Mouse (Mus musculus): Measurements from ENCODE around the gene Nagpa.
"Not testable (repeated sequence)": the region's sequence is repeated elsewhere in the genome, so short reads cannot be mapped to it uniquely, and the experiment has no call there.

The Nagpa gene

DNA sequence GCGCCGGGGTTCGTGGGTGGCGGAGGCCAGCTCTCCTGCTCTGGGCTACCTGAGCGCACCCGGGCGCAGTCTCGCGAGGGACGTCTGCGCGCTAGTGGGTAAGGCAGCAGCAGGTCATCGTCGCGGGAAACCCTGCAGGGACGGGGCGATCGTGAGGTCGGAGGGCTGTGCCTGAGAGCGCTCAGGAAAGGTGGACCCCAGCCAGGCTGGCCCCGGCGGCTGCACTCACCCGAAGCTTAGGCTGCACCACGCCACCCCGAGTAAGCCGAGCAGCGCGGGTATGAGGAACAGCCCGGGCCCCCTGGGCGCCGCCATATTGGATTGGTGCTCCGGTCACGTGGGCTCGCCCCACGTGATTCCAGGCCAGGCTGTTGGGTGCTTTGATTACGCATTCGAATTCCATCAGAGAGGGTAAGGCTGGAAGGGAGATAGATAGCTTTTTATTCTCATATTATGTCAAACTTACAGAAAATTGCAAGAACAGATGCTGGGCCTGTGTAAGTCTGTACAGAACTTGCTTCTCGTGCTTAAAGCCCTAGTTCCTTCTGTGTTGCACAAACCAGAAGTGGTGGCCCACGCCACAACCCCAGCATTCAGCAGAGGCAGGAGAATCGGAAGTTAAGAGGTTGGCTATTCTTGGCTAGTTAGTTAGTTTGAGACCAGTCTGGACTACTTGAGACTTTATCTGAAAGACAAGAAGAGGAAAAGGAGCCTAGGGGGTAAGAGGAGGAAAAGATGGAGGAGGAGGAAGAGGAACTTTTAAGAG is at the start of gene Nagpa:
Gene Nagpa (minus strand): TSS at position 345 of the 766 bp plus-strand sequence.
- DNase-seq, result peak; percentile 90 to 91

DNA sequence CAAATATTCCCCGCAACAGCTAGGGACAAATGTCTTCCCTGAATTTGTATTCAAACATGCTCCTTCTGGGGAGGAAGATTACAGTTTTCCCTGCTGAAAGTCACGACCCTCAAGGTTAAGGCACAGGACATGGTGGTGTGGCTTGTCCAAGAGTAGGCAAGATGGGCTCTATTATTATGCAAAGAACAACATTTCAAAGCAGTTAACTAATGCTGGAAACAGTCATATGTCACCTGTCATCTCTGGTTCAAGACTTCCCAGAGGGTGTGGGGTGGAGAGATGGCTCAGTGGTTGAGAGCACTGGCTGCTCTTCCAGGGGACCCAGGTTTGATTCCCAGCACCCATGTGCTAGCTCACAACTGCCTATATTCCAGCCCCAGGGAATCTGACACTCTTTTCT is 48.4 kb upstream of the Nagpa start:
- no peak for DNase-seq

DNA sequence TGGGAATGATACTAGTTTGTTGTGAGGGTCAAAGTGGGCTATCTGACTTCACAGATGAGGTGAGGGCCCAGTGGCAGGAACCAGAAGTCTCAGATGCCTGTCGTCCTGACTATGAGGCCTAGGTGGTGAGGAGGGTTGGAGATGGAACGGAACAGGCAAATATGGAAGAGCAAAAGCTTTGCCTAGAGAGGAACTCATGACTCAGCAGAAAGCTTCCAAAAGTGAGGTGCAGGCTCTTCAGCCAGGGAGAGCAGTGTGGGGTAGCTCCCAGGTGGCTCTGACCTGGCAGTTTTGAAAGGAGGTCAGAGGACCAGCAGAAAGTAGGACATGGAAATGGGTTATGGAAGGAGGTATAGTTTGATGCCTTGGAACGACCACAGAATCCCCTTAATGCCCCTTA is 47.1 kb upstream of the Nagpa start:
- DNase-seq, result no peak

DNA sequence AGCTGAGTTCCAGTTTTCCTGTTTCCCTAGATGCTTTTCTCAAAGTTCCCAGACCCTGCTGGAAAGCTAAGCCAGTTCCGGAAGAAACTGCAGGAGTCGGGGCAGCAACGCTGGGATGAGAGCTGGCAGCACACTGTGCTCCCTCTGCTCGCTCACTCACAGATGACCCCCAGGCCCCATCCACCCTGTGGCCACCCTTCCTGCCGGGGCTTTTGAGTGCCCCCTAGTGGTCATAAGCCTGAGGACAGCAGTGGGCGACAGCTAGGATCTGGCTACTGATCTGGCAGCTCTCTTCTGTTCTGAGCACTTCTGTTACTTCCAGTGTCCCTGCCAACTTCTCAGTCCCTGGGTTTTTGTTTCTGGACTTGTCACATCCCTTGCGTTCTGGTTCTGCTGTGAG is 40.6 kb upstream of the Nagpa start:
- DNase-seq, result peak; percentile 80

DNA sequence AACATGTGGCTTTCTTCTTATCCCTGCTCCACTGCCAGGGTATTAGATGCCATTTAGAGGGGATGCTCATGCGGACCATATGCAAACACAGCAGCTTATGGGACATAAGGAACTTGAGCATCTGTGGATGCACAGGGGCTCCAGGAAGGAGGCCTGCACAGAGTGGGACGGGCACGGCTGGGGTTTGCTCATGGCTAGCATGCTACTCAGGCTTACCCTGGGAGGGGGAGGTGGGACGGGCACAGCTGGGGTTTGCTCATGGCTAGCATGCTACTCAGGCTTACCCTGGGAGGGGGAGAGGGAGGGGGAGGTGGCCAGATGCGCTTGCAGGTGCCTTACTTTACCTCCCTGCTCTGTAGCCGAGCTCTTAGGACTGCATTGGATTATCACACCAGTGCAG is 39.1 kb upstream of the Nagpa start:
- no peak for DNase-seq

DNA sequence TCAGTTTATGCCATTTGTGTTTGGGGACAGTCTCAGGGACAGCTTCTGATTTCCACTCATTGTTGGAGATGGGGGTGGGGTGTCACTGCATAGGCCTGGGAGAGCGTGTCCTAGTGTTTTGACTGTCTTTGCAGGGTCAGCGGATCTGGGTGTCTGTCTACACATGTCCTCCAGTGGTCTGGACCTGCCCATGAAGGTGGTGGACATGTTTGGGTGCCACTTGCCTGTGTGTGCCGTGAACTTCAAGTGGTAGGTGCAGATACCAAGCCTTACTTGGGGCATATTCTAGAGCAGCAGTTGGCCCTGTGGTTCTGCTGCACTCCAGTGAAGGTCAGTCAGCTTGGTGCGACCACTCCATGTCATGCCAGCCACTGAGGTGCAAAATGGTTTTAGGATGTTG is 38.5 kb upstream of the Nagpa start:
- no peak for DNase-seq

DNA sequence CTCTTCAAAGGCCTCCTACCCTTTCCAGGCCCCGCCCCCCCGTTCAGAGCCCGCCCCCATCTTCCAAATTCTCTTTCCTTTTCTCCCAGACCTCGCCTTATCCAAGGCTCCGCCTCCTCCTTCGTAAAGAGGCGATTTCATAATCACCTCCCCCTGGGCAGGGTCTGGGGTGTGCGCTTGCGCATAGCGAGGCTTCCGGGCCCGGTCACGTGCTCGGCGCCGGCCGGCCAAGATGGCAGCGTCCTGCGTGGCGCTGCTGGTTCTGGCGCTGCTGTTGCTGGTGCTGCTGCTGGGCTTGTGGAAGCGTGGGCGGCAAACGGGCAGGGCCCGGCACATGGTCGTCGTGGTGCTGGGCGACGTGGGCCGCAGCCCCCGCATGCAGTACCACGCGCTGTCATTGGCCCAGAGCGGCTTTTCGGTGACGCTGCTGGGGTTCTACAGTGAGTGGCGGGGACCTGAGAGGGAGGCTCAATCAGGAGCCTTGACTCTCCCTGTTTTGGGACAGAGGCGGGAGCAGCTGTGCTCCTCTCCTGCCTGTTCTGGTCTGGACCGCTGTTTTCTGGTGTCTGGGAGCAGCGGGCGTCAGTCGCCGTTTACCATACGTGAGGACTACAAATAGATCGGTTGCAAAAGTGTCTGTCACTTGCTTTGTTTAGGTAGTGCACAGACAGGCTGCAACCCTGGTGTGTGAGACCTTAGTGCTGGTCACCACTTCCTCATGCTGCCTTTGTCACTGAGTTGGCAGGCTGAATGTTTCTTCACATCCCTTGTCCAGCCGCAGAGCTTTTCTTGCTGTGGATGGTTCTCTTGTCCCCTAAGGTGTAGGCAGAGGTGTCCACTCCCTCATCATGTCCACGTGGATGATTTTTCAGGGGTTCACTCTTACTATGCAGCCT is 29.9 kb upstream of the Nagpa start, which contains the start of gene Alg1:
Gene Alg1 (plus strand): TSS at position 204 of the 896 bp plus-strand sequence.
- peak; percentile 97 to 98 for DNase-seq

DNA sequence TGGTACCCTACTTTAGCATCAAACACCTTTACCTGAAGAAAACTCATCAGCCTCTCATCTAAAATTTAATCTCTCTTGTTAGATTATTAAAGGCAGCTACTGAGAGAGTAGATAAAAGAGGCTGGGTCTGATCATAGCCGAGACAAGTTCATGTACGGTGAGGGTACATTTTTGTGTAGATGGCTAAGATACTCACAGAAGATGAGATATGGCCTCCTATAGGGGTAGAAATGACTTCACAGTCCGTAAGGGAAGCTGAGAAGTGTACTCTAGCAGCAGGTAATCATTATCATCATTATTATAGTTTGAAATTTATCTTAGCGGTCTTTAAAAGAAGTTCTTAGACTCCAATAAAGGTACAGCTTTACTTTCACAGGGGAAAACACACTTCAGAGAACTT is 29.2 kb upstream of the Nagpa start:
- DNase-seq, result no peak

DNA sequence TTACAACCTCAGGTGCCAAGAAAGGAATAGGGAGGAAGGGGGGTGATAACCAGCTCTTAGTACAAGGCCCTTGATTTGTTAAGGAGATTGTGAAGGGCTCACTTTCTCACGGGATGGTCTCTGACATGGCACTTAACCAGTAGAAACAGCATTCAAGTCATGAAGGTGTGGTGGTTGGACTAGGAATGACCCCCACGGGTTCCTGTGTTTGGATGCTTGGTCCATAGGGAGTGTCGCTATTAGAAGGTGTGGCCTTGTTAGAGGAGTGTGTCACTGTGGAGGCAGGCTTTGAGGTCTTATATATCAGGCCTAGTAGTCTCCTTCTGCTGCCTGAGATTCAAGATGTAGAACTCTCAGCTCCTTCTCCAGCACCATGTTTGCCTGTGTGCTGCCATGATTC is 24.3 kb upstream of the Nagpa start:
- DNase-seq, result not testable (repeated sequence)

DNA sequence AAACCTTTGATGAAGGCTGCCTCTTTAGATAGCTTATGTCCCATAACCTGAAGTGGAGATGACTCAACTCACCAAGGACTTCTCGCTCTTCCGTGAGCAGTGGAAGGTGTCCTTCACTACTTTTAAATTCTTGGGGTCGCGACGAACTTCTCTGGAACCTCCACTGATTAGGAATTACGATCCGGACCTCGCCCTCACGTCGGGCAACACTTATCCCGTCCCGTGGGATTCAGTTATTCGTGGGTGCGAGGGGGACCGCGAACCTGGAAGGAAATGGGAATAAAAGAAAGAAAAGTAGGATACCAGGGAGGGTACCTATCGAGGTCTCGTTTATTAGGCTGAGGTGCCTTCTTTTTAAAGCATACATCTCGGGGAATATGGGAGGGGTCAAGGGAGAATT is 23.7 kb upstream of the Nagpa start:
- not testable (repeated sequence) for DNase-seq

DNA sequence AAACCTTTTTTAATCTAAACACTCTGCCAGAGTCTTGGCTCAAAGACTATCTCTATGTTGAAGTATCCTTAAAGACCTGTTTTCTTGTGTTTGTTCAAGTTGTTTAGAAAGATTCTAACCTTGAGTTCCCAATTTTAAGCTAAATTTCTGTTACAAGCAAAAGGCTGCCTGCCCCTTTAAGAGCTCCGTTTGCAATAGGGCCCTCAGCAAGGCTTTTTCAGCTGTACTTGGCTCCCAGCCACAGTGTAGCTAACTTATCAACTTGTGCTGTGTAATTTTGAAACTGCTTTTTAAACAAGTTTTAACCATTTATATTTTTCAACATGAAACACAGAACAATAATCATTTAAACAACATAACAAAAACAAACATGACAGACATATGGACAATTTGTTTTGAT is 22.7 kb upstream of the Nagpa start:
- DNase-seq, result not testable (repeated sequence)

DNA sequence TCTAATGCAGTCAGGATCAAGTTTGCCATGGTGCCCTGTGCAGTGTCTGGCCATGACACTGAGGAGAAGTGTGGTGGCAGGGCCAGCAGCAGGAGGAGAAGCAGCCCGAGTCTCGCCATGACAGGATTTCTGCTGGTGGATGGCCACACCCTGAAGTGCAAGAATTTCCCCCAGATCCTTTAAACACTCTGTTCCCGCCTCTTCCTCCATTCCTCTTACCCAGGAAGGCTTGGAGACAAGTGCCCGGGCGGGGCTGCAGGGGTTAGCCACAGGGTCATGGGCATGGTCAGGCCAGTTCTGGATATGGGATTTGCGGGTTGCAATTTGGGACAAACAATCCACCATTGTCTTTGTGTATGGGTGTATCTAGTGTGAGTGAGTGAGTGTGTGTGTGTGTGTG is 18.3 kb upstream of the Nagpa start, which contains the start of gene AU021092:
Gene AU021092 (minus strand): TSS at position 160 of the 400 bp plus-strand sequence.
- DNase-seq, result no peak

DNA sequence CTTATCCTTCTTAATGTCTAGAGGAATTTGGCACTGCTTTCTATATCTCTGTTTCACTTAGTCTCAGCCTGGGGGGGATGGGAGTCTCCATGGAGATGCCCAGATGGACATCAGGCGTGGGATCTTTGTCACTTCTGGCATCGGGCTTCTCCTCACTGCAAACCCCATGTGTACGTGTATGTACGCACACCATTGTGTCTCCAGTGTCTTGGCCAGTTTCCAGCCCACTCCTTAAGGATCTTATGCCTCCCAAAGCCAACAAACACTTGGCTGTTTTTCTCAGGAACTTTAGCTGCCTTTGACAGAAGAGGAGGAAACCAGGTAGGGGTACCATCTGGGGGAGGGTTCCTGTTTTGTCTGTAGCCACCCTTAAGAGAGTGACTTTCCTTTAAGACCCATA is 17.6 kb upstream of the Nagpa start:
- no peak for DNase-seq

DNA sequence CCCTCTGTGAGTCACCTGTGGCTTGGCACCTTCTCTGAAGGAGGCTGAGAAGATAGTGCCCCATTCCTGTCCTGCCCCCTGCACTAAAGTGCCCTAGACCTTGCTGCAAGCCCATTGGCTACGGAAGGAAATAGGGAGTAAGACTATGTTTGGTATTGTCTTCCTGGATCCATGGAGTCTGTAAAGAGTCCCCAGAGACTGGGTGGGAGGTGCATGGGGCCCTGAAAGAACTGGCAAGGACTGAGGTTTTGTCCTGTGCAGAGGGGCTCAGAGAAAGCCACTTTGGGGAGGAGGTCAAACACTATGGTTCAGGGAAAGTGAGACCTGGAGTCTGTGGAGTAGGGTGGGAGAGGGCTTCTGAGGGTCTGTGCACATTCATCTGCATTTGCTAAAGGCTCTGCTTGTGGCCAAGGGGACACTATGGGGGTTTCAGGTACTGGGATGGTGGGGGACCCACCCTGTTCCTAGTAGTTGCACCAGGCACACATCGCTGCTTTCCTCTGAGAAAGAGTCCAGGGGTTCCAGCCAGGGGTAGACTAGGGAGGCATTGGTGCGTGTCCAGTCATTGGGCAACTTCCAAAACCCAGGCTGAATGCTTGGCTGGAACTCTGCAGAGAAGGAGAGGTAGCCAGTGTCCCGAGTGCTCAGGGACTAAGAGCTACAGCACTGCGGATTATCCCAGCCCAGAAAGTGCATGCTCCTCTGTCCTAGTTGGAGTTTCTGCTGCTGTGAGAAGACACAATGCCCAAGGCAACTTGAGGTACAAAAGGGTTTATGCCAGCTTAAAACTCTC is 13.7 kb upstream of the Nagpa start:
- no peak for DNase-seq

DNA sequence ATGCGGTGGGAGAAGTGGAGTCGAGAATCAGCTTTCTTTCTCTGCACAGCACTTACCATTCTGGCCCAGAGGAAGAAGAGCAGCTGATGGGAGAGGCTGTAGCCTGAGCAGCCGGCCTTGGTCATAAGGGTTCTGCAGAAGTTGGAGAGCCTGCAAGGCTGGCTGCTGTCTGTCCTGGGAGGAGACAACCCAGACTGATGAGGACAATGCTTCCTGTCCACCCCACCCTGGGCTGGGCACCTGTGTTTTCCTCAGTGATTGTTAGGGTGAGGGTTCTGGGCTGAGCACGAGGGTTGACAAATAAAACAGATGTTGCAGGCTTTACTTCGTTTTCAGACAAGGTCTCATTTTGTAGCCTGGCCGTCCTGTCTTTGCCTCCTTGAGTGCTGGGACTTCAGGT is 12.9 kb upstream of the Nagpa start:
- DNase-seq, result no peak

DNA sequence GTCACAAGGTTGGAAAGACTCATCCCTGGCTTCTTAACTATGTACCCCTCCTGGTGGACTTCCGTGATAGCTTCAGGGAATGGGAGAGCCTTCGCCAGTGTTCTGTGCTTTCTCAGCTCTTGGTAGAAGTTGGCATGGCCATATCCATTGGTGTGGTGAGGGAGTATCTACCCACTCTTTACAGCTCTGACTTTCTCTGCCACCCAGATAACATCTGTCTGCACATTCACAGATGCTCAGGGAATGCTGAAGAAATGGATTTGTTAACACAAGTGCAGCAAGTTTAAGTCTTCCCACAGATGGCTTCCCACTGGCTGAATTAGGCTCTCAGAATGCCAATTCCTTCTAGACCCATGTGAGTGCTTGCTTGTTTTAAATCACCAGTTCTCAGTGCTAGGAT is 10.3 kb upstream of the Nagpa start:
- no peak for DNase-seq

DNA sequence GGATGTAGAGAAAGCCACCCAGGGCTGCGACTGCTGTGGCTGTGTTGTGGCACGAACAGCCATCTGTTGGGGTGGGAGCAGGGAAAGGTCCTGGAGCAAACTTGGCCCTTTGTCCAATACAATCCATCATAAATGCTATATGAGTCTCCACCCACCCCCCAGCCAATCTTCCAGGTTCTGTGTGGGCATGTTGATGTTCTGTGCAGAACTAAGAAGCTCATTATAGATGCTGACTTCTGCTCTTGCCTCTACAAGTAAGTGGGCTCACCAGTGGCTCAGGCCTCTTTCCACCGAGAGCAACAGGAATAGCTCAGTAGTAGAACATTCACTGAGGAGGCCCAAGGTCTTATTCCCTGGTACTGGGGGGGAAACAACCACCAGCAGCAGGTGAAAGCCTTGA is 8.3 kb upstream of the Nagpa start:
- DNase-seq, result no peak

DNA sequence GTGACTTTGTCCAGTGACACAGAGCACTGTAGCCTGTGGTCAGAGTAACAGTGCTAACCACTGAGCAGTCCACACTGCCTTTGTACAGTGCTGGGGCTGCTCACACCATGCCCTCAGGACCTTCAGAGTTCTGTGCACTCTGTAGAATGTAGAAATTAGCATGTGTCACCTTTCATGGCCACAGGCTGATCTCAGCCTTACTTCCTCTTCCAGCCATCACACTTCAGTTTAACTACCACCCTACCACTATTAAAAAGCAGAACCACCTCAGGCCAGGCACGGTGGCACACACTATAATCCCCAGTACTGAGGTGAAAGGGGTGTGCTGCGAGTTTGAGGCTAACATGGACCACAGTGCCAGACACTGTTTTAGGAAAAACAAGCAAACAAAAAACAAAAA is 6.6 kb upstream of the Nagpa start:
- DNase-seq, result no peak

DNA sequence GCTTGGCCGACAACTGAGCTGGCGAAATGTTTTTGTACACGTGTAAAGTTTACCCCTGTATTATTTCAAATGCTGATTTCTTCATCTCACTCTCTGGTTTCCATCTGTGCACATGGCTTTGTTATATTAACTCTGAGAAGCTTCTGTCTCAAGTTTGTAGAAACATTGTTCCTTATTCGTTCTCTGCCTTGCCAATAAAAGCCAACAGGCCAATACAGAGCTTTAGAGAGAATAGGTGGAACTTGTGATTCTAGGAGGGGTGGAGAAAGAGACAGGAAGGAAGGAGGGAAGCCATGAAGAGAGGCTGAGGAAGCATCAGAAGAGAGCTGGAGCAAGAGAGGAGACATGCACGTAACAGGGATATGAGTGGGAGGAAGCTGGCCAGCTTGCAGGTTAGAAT is 2.2 kb upstream of the Nagpa start:
- DNase-seq, result no peak

DNA sequence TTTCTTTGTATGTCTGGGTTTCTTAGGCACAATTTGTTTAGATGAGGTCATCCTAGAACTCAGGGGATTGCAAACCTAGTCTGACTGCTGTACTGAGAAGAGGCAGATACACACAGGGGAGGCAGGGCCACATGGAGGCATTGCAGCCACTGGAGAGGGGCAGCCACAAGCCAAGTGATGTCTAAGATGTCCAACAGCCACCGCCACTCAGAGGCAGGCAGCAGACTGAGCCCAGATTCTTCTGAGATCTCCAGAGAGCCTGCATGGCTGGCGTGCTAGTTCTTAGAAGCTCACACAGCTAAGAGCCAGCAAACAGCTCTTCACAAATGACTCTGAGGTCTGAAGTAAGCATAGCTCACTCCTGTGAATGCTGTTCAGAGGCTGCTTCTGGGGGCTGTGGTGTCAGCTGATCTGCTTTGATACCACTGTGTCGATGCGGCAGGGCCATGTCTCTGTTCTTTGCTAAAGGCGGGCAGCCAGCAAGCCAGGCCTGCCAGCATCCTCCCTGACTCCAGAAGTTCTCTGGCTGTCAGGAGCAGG is 1.7 kb upstream of the Nagpa start:
- DNase-seq, result no peak

DNA sequence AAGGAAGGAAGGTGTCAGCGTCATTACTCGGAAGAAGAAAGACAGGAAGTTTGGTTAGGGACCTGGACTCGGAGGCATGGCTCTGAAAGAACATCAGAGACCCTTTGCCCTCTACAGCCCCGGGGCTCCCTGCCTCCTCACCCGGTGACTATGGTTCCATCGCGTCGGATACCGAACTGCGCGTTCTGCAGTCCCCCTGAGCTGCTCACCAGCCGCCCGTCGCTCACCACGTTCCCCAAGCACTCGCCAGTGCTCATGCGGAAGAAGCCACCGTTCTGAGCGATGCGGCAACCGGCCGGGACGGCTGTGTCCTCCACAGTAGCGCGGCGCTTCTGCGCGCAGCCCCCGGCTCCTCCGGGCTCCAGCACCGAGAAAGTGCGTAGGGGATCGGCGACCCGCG is 612 bp downstream of the Nagpa start:
- DNase-seq, result peak in 1 of 2 experiments; percentile 33

DNA sequence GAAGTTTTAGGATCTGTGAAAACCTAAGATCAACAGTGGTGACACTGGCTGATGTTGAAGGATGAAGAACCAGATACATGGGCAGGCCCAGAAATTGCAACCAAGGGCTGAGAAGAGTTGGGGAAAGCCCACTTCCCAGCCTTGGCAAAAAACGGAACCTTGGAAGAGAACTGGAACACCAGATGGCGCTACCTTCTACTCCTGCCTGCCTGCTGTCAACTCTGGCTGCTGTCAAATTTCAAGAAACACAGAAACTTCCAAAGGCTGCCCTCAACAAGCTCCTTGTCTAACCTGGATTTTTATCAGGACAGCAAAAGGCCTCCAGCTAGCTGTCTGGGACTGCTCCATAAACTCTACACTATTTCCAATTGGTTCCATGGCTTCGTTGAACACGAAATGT is 1.1 kb downstream of the Nagpa start:
- peak; percentile 71 to 78 for DNase-seq

DNA sequence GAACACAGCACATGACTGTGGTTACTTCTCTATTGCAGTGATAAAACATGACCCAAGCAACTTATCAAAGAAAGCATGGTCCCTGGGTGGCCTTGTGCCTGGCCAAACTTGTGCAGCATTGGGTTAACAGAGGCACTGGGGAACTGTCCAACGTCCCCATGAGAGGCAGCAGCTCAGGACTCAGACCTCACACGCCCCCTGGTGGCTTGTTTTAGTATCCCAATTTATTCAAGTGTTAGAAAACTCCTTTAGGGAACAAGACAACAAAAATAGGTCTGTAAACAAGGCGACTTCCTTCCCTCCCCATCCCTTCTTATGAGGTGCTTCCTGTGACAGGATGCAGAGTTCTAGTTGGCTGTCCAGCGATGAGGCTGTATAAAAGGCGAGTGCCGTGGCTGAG is 8.7 kb downstream of the Nagpa start:
- DNase-seq, result peak; percentile 81 to 89
